Mouse (Mus musculus): Measurements from ENCODE around the gene Hyal3.

- TF ChIP-seq SIN3A (IDR thresholded peaks at IDR 0.05; ENCODE audit: low read length) = peak; percentile 43; the same call in 1 of the 2 replicates
- TF ChIP-seq EP300 (IDR thresholded peaks at IDR 0.05; ENCODE audit: low read depth in 1 of 2, low read length in 2 of 2) = no peak
- TF ChIP-seq POLR2A (IDR thresholded peaks at IDR 0.05; ENCODE audit: control insufficient read depth in 1 of 2, insufficient read depth in 1 of 2, low read depth in 1 of 2, low read length in 2 of 2, poor library complexity in 1 of 2) = no peak
- TF ChIP-seq CTCF (IDR thresholded peaks at IDR 0.05 in 2 of 3, conservative IDR thresholded peaks at IDR 0.05 in 1 of 3; ENCODE audit: control insufficient read depth in 1 of 3, insufficient read depth in 1 of 3, low read depth in 2 of 3, low read length in 3 of 3, poor library complexity in 1 of 3, severe bottlenecking in 1 of 3) = no peak
- TF ChIP-seq RAD21 (IDR thresholded peaks at IDR 0.05; ENCODE audit: low read depth, low read length) = no peak
- TF ChIP-seq KAT2A (conservative IDR thresholded peaks at IDR 0.05; ENCODE audit: low read depth, low read length) = no peak
- TF ChIP-seq MAX (IDR thresholded peaks at IDR 0.05; ENCODE audit: low read length) = no peak
- TF ChIP-seq MAFK (IDR thresholded peaks at IDR 0.05; ENCODE audit: borderline replicate concordance, low read depth, low read length) = no peak
- no peak for TF ChIP-seq MEF2A (IDR thresholded peaks at IDR 0.05; ENCODE audit: extremely low read depth, insufficient replicate concordance, low read depth, low read length, poor library complexity, severe bottlenecking)
- no peak for TF ChIP-seq ZMIZ1 (IDR thresholded peaks at IDR 0.05; ENCODE audit: low read depth, low read length)
- no peak for TF ChIP-seq POLR2AphosphoS5 (IDR thresholded peaks at IDR 0.05; ENCODE audit: borderline replicate concordance, low read depth, low read length)
- TF ChIP-seq TAL1 (IDR thresholded peaks at IDR 0.05; ENCODE audit: low read length) = no peak
- TF ChIP-seq HCFC1 (IDR thresholded peaks at IDR 0.05; ENCODE audit: low read depth, low read length) = no peak
- TF ChIP-seq USF2 (IDR thresholded peaks at IDR 0.05; ENCODE audit: borderline replicate concordance in 1 of 2, insufficient read depth in 1 of 2, low read depth in 1 of 2, low read length in 2 of 2) = no peak
Observed at GRCm38 (mm10) chr9:107579023-107579900, 1.4 kb upstream of the Hyal3 start.
